Mouse (Mus musculus) hindbrain, embryonic 13.5 days (tissue): ENCODE measurements at regions not wholly inside any gene's neighbourhood (a gene's known extent, or its start where the extent isn't known, plus 50 kb on each side); places are given as distances from the start of the nearest gene placed in this dataset.

Source experiments
- ATAC-seq: fragments of 200-750 bp; cut with Nextera tagmentation; 2 replicates; pipeline ENCODE4 v1.8.0; 2017; ENCODE audit warnings: moderate TSS enrichment; ENCODE audit not compliant: low FRiP score
- H3K27ac ChIP-seq: fragments of 300-500 bp; sonication (generic); 2 replicates; pipeline ENCODE4 v1.5.1; 2015; ENCODE audit warnings: inconsistent platforms, mild to moderate bottlenecking, moderate library complexity
- H3K27me3 ChIP-seq: fragments of 300-500 bp; sonication (generic); 2 replicates; pipeline ENCODE4 v1.6.1; 2015; ENCODE audit warnings: mild to moderate bottlenecking, inconsistent platforms
- H3K36me3 ChIP-seq: fragments of 300-500 bp; sonication (generic); 2 replicates; pipeline ENCODE4 v1.6.1; 2015; ENCODE audit warnings: mild to moderate bottlenecking, inconsistent platforms
- H3K4me1 ChIP-seq: fragments of 300-500 bp; sonication (generic); replicated peaks from 2 replicates; pipeline ENCODE4 v1.6.1; 2015; ENCODE audit warnings: inconsistent platforms
- H3K4me2 ChIP-seq: fragments of 300-500 bp; sonication (generic); 2 replicates; pipeline ENCODE4 v1.6.1; 2015; ENCODE audit warnings: inconsistent platforms, mild to moderate bottlenecking, moderate library complexity
- H3K4me3 ChIP-seq: fragments of 300-500 bp; sonication (generic); 2 replicates; pipeline ENCODE4 v1.5.1; 2015; ENCODE audit warnings: mild to moderate bottlenecking, inconsistent platforms
- H3K9ac ChIP-seq: fragments of 300-500 bp; sonication (generic); 2 replicates; pipeline ENCODE4 v1.6.1; 2015; ENCODE audit warnings: mild to moderate bottlenecking, inconsistent platforms
- H3K9me3 ChIP-seq: fragments of 300-500 bp; sonication (generic); 2 replicates; pipeline ENCODE4 v1.6.1; 2016; ENCODE audit warnings: inconsistent platforms
- WGBS: fragments of 180-500 bp; shearing (Covaris S2); methylation state at CpG from one replicate; pipeline ENCODE4 v1.1.7; 2015; 5-methylcytosine and 5-hydroxymethylcytosine counted together

- WGBS = 90% methylated on average over 5 of the region's 5 CpGs
- no peak for ATAC-seq
- H3K36me3 ChIP-seq = no peaks in the 10 kb centered on the region
Observed at GRCm38 (mm10) chr1:91744701-91745100, 56.6 kb upstream of the Twist2 start.

GRCm38 (mm10) chr1:91747583-91747982, 53.7 kb upstream of the Twist2 start:
- no peak overlapping the region for H3K9ac ChIP-seq
- H3K9me3 ChIP-seq = no peaks in the 10 kb centered on the region
- no peak overlapping the region for H3K4me3 ChIP-seq
- no peaks in the 10 kb centered on the region for H3K36me3 ChIP-seq
- no peak overlapping the region for H3K4me2 ChIP-seq
- peaks cover 4% of the 10 kb centered on the region; the same call in 1 of the 2 replicates for H3K4me1 ChIP-seq
- ATAC-seq = 0 out of 2 replicates have a peak, but pooled peaks have one; percentile 68
- 19% methylated on average over 11 of the region's 11 CpGs for WGBS
- H3K27me3 ChIP-seq = peaks cover 28% of the 10 kb centered on the region
- no peak overlapping the region for H3K27ac ChIP-seq

More at GRCm38 (mm10) chr1:91744701-91745100, 56.6 kb upstream of the Twist2 start:
- Histone ChIP-seq H3K9me3 (no peaks in the 10 kb centered on the region), H3K4me1 (peaks cover 4% of the 10 kb centered on the region; the same call in 1 of the 2 replicates), H3K27ac (no peak overlapping the region), H3K9ac (no peak overlapping the region), H3K4me2 (no peak overlapping the region), H3K27me3 (peaks cover 36% of the 10 kb centered on the region), H3K4me3 (no peak overlapping the region)
